Mouse (Mus musculus): ENCODE measurements around the gene Cdc42se1.

- TF ChIP-seq ZNF384 (IDR thresholded peaks at IDR 0.05; ENCODE audit: low read depth, low read length) (no peak), HCFC1 (IDR thresholded peaks at IDR 0.05; ENCODE audit: borderline replicate concordance, insufficient read depth, low read length) (no peak), ZC3H11A (IDR thresholded peaks at IDR 0.05; ENCODE audit: borderline replicate concordance, low read depth, low read length) (no peak), CHD2 (IDR thresholded peaks at IDR 0.05; ENCODE audit: low read depth, low read length) (no peak)
These were observed 55.5 kb downstream of the Cdc42se1 start for GRCm38 (mm10) chr3:95284062-95284461.

Data from ES-E14 (cell line).